Mouse (Mus musculus) adrenal gland, postnatal 4 days (tissue): Measurements from ENCODE around the gene Ror1. TPM values are rescaled to one million over a fixed set of nuclear protein-coding genes. Genes with fewer than 3 reads are reported as not detected.

Experiments used
- DNase-seq, 2 experiments: peaks; one replicate each; pipeline ENCODE4 v3.0.0; 2021 to 2022; ENCODE audit warnings: low spot score in 2 of 2, mixed read lengths in 2 of 2
- total RNA-seq, 2 experiments: library from RNA; stranded (reverse); gene quantifications; 2 replicates each; pipeline ENCODE4 v1.2.3; 2021

The Ror1 gene
- total RNA-seq, 2 experiments from 2014 or later: 12.0 to 13.6 TPM

DNA sequence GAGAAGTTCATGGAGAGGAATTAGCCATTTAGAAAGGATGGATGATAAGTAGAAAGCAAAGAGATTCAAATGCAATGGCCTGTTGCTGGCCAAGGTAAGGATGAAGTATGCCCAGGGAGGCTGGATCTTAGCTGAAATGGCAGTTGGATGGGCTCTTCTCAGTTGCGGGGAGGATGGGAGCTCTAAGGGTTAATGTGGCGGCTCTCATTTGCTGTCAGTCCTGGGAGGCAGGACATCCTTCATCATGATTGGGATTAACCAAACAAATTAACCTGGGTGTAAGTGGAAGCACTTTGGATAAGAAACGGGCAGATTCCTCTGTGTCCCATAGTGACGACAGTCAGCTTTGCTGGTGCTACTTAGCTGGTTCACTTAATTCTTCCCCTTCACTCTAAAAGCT, 112.5 kb downstream of the Ror1 start:
- no peak for DNase-seq

DNA sequence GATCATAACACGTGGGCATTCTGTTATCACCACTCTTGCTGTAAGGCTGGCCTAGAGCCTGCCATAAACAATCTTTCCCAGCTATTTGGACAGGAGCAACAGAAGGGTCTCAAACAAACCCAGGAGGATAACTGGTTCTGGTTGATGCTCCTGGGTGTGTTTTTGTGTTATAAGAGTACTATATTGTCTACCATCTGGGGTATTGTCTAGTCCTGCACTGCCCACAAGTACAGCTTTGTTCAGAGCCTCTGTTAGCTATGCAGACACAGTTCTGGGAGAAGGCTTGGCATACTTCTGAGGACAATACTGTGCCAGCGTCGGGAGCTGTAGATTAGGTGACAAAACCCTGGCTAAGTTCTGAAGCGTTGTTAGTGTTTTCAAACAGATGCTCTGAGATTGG, 113.5 kb downstream of the Ror1 start:
- no peak for DNase-seq

DNA sequence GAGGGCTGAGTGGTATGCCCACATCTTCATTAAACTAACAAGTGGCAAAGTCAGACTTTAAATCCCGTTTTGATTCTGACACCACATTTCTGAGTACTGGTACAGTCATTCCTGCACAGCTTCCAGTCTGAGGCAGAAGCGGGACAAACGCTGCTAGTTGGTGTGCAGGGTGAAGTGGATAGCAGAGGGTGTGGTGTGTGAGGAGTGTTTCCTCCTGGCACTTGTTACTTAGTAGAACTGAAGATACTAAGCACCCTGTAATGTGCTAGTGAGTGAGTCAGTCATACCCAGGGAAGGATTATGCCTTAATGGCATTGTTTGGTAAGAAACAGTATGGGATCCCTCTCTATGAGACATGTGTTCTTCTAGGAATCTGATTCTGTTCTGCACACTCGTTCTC, 115.7 kb downstream of the Ror1 start:
- no peak for DNase-seq

DNA sequence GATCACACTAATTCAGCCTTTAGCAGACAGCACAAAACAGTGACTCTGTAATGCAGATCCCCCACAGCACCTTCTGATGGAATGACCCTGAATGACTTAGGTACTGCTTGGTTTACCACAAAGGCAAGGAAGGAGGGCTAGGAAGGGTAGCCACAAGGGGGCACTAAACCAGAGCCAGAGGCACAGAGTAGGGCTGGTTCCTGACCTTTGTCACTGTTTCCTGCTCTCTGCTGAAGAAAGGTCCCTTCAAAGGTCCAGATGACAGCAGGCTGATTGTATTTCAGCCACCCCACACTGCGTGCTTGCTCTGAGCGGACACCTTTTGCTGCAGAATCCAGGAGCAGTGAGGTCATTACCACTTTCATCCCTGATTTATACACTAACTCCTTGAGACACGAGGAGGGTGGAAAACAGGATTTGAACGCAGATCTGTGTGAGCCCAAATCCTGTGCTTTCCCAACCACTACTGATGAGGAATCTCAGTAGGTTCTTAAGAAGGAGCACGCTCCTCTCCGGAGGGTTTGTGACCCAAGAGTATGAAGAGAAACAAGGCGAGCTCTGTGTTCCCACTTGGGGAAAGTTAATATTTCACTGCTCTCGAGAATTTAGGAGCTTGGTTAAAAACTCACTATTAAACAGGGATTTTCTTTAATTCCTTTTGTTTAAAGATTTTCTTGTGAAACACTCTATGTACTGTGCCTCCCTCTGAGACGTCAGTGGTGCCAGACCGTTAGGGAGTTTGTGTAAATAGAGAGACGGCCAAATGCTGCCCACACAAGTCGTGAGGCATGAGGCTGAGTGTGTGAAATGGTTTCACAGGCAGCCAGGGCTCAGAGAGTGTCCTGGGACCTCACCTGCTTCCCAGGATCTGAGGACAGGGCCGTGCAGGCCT, 119.0 kb downstream of the Ror1 start:
- DNase-seq: no peak

DNA sequence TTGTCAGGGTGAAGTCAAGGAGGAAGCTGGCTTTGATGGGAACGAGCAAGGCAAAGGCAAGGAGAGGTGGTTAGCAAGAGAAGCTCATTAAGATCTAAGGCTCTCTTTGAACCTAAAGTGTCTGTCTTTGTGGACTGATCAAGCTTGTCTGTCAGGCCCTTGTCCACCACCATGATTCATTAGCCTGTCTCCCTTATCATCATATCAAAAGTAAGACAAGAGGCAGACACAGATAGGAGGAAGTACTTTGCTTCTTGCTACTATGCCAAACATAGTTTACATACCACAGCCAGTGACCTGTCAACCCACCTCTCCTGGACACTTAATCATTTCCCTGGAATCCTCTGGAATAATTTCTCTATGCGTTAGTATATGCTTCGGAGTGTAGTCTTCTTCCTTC, 121.0 kb downstream of the Ror1 start:
- no peak for DNase-seq

DNA sequence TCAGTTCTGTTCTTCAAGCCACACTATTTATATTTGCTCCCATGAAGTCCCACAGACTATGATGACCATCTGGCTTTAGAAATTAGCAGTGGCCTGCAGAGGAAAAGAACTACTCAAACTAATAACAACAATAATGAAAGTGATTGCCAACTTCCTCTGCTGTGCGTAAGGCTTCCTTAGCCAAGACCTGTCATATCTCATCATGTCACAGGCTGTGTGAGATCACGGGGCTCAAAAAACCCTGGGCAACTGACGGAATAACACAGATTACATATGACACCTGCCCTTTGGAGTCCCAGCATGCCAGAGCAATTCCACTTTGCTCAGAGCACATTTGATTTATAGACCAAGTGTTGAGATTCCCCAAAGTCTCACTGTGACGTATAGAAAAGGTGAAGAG, 123.4 kb downstream of the Ror1 start:
- DNase-seq: no peak

DNA sequence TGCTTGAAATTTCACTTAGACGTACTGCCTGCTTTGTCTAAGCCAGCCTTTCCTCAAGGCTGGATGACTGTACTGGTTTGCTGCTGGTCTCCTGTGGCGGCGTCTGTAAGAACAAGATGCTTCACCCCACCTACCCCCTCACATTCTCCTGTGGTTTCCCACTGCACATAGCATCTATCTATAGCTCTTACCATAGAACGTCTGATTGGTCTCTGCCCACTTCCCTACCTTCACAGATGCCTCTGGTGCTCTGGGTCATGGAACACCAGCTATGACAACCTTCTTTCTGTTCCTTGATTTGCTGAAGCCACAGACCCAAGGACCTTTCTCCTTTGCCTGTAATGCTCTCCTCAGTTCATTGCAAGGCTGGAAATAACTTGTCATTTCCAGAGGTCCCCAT, 124.0 kb downstream of the Ror1 start:
- DNase-seq: no peak

DNA sequence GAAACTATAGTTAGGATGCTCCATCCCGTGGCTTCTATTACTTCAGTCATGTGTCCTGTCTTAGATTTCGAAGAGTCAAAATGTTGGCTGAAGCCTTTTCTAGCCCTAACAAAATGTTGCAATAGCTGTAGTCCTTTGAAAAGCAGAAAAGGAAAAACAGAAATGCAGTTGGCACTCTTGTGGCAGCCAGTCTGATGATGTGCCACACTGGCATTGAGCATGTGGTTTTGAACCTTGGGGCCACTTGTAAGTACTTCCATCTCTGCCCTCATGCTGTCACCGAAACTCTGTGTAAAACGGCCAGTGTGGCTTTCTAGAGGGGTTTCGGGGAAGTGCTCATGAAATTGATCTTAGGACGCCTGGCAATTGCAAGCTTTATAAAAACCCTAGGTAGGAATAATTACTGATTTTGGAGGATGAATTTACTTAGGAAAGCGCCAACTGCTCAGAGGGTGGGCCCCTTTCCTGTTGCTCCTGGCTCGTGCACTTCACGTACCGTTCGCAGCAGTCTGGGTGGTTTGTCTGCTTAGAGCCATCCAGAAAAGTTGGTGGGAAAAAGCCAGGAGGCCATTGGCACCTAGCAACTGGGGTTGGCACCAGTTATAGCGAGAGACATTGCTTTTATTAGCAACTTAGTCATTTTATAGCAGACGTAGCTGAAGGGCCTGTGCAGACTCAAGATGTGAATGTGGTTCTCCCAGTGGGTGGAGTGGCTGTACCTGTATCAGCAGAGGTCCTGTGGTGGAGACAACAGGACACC, 126.6 kb downstream of the Ror1 start:
- DNase-seq: no peak

DNA sequence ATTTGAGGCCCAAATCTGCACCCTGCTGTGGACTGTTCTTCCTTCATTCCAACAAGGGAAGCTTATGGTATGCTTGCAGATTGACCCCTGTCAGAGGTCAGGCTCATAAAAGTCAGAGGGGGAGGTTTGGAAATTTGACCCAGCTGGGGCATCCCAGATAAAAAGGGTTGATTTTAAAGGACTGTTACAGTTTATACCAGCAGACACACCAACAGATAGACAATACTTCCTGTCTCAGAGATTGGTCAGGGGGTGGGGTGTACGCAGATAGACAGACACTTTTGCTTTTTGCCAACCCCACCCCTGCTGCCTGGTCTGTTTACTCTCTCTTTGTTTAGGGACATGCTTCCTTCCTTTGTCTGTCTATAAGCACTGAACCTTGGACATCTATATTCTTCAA, 127.9 kb downstream of the Ror1 start:
- no peak for DNase-seq

DNA sequence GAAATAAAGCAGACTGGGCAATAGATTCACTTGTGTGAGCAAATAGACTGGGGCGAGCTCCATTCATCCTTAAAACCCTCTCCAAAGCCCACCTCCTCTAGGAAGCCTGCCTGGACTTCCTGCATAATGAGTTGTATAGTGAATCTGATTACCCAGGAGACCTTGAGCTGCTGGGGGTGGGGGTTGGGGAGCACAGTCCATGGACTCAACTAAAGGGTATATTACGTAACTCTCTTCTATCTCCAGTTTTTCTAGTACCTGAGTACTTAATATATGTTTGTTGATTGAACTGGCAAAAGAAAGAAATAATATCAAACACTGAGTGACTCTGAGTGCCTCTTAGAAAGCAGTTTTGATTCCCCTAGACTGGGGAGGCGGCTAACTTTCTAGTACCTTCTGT, 128.4 kb downstream of the Ror1 start:
- no peak for DNase-seq

DNA sequence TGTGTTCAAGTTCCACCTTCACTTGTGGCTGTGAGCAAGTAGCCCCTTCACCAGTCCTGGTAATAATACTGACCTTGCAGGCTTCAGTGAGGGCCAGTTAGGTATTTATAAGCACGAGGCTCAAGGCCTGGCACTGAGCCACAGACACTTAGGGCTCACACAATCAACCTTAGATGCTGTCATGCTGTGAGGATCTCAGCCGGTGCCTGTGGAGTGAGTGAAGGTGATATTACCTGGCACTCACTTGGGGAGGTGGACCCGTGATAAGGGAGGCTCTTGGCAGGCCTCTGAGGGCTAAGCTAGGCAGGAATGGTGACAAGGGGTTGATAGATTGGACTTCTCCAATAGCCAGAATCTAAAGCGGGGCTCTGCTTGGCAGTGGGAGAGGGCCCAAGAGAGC, 131.0 kb downstream of the Ror1 start:
- DNase-seq: no peak

DNA sequence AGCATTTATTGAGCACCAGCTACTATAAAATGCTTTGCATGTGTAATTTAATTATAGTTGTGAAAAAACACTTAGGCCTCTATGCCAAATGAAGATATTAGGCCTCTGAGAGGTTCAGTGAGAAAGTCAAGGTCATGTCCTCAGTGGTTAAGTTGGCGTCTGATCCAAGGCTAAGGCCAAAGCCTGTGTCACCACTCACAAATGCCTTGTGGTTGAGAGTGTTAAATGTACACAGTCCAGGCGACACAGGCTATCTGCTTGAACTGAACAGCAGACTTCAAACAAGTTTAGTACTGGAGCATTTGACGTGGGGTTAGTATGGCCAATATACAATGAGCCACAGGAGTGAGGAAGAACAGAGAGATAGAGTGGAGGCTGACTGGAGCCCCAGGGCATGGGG, 132.5 kb downstream of the Ror1 start:
- no peak for DNase-seq

DNA sequence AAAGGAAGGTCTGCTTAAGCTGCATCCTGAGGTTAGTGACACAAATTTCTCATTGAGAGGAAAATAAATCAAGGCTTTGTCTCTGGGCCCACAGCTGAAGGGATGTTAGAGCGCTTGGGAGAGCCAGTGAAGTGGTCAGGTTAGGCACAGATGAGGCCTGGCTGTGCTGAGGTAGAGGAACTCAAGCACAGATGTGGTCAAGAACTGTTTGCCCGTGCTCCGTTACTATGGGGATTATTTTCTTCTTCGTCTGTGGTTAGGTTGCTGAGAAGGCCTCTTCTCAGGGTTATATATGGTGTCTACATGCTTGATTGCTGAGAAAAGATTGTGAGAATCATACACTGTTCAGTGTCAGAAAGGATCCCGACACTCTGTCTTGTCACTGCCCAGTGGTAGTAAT, 134.7 kb downstream of the Ror1 start:
- no peak for DNase-seq

DNA sequence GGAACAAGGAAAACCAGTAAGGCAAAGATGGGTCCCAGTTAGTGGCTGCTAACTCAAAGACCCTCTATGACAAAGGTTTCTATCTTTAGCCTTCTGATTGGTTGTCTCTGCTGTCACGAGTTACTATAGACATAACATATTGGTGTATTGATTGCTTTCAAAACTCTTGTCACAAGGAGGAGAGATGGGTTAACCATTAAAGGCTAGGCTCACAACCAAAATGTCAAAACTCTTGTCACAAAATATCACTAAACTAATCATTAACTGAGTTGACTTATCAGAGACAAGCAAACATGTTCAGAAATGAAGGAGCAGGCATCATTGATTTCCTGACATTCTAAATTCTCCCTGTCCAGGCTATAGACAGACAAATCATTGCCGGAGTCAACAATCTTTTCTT, 135.4 kb downstream of the Ror1 start:
- no peak for DNase-seq

DNA sequence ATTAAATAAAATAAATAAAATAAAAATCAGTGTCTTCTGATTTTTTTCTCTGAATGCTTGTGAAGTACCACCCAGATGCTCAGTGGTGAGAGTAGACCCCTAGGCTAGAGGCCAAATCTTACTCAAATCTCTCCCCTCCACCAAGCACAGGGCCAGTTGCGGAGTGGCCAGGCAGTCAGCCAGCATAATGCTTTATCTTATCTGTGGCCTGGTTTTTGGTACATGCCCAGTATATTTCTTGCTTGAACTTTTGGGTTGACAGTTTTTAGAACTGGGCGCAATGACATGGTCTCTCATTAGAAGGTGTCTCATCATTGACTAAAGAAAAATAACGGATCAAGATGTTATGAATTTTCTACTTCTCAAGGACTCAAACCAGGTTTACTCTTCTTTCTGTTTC, 136.3 kb downstream of the Ror1 start:
- DNase-seq: no peak

DNA sequence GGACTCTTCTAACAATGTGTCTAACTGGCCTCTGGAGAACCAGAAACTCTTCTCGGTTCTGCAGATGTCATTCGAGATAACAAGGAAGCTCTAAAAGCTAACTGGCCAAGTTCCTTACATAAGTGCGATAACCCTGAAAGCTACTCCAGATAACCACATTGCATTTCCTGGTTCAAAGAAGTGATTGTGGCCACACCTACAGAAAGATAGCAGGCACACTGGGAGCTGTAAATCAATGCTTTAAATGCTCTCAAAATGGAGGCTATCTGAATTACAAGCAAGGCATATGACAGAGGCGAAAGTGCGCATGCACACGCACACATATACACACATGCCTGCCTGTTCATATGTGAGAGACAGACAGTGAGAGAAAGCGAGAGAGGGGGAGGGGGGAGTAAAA, 136.9 kb downstream of the Ror1 start:
- no peak for DNase-seq

DNA sequence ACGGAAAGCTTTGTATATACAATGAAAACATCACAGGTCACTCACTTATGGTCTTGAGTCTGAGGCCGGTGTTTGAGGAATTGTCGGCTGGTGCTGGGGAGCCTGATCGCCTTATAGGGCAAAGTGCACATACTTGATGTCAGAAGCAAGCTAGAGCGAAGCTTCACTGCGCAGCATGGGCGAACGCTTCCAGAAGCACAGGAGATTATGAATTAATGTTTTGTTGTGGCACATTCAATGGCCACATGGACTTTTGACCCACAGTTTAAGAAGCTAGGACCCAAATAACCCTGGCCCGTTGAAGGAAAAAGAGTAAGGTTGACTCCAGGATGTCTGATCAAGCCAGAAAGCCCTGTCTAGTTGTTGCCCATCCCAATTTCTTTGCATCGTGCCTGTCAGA, 138.2 kb downstream of the Ror1 start:
- DNase-seq: no peak

DNA sequence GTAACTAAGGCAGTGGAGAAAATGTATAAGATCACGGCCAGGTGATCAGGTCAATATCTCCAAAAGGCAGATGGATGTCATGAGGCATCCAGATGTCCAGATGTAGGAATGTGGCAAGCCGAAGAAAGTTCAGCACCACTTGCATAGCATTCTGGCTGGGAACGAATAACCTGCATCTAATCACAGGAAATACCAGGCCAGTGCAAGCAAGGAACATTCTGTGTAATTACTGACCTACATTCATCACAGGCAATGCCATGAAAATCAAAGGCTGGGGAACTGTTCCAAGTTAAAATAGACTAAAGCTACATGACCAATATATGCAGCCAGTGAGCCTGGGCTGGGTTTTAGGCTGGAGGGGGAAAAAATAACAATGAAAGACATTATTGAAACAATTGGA, 140.7 kb downstream of the Ror1 start:
- DNase-seq: no peak

DNA sequence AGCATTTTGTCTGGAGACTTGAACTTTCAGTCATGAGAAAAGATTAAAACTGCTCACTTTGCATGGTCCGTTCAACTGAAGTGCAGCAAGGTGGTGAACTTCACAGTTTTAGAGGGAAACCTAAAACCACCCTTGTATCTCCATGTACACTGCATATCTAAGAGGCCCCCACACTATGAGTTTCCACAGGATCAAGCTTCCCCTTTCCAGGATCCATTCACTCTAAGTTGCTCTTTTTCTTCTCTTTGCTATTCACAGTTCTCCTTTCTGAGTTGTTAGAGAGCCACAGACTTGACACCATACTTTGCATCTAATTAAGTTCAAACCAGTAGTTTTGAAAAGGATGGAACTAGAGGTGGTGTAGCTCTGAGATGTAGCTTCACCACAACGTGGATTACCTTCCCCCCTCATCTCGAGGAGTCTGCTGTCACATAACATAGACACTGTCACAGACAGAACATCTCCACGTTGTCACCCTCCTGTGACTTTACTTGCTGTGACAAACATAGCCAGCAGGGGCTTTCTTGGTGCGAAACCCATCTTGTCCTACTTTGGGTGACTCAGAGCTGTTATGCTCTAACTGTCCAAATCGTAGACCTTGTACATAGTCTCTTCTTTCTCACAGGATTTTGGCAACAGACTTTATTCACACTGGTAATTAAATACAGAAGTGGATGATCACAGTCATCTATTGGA, 146.6 kb downstream of the Ror1 start:
- no peak for DNase-seq

DNA sequence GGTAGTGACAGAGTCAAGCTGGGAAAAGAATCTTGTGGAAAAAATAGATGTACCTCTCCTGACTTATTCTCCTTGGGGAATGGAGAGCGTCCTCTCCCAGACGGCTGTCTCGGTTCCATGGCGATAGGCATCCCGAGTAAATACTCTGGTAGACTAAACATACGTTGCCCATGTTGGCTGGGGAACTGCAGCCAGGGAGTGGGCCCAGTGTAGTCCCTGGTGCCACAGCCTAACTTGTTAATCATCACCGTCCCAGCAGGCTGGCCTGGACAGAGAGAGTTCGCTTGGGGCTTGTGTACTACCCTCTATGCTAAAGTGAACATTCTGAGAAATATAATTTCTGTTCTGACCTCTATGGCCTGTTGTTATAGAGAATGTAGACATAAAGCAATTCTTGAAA, 148.7 kb downstream of the Ror1 start:
- DNase-seq: no peak

DNA sequence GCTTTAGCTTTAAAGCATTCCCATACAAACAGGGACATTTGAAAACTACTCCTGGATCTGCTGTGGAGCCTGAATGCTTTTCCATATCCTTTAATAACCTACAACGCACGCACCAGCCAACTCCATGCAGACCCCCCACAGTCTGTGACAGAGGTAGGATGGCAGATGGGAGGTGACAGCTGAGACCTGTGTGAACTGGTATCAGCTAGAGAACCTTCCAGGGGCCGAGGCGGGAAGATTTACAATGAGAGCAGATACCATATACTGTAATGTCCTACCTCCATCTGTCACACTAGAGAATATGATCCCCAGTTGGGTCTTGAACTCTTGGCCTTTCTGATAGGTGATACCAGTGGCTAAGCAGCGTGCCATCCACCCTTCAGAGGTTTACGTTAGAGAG, 149.1 kb downstream of the Ror1 start:
- no peak for DNase-seq

DNA sequence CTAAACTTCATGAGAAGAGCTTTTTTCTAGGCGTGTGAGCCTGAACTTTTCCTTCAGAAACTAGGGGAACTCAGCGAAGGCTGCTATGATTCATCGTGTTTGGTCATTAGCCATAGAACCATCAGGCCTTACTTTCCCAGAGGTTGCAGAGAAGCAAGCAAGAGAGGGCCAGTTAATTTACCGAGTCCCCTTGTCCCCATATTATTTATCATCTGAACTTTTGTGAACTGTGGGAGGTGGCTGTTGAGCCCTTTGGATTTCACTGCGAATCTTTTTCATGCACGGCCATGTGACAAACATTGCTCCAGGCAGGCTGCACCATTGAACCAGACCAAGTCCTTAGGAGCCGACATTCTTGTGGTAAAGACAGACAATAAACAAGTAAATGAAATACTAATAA, 152.2 kb downstream of the Ror1 start:
- DNase-seq: no peak
